Mouse (Mus musculus): ENCODE measurements around the gene Gm21834. TPM values are rescaled to one million over a fixed set of nuclear protein-coding genes. Genes with fewer than 3 reads are reported as not detected.

Gm21834 gene
- not detected in 2 replicates for polyA plus RNA-seq (2012)

- no peak for TF ChIP-seq GATA1 (IDR thresholded peaks at IDR 0.05; ENCODE audit: low read length)
Observed at GRCm38 (mm10) chr17:57742119-57742518, at the start of gene Gm21834. TSS of gene Gm21834 (minus strand) at chr17:57742219.

DNA sequence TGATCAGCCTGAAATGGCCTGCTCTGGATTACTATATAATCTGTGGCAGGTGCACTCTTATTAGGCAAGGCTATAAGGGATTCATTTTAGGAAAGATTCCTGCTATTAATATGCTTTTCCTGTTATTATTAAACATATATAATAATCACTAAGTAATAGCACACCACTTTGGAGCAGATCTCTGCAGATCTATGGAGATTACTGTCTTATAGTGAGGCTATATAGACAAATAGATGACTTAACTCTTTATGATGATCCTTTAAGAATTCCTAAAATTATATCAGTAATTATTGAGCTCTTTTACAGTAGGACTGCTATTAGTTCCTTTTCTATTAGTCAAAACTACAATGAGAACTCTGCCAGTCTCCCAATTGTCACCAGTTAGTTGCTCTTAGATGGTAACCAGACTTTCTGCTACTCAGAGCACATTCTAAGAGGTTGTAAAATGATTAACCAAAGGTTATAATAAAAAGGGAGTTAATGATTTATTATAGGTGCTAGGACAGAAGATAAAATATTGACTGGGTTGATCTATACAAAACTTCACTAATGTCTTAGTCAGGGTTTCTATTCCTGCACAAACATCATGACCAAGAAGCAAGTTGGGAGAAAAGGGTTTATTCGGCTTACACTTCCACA lies 46.3 kb upstream of the Gm21834 start:
- TF ChIP-seq GATA1 (IDR thresholded peaks at IDR 0.05; ENCODE audit: low read length), result no peak

DNA sequence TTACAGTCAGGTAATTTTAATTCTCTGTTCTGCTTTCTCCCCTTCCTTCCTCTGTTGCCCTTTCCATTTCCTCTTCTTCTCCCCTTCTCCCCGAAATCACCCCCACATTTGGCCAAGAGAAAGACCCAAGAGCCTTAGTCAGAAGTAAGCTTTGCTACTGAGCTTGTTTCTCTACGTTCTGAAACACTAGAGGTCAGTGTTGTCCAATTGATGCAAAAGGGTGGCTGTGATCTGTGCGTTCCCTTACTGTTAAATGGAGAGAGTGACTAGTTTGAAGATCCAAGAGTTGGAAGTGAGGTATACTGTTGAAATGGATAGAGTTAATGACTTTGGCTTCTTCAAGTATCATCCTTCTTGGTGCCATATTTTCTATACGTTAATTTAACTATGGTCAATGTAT lies 28.9 kb upstream of the Gm21834 start:
- TF ChIP-seq GATA1 (IDR thresholded peaks at IDR 0.05; ENCODE audit: low read length), result no peak

DNA sequence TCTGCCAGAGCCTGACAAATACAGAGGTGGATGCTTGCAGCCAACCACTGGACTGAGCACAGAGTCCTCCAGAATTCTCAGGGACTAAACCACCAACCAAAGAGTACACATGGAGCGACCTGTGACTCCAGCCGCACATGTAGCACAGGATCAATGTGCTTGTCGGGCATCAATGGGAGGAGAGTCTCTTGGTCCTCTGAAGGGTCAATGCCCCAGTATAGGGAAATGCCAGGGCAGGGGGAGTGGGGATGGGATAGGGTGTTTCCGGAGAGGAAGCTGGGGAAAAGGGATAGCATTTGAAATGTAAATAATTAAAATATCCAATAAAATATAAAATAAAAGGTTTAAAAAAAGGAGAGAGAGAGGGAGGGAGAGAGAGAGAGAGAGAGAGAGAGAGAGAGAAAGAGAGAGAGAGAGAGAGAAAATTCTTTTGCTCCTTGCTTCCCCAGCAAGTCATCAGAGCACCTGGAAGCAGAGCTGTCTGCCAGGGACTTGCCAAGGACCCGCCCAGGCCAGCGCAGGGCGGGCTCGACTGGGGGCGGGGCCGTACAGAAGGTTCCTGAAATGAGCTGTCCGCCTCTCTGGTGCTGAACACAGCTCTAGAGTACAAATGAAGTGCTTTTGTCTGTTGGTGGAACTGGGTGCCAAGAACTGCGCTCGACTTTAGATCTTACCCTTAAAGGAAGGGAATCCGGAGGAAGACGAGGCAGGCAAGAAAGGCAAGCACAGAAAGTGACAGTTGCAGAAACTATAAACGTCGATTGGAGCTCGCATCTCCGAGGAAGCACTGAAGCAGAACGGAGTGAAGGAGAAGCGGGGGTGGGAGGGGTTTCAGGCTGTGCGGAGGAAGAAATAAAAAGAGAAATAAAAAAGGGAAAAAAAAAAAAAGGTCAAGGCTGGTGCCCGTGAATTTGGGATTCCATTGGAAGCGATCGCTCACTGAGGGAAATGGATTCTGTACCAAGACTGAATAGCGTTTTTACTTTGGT lies 26.9 kb upstream of the Gm21834 start, which contains the start of gene Cntnap5c:
Cntnap5c (plus strand) TSS at position 949 of the 989 bp plus-strand sequence.
- TF ChIP-seq GATA1 (IDR thresholded peaks at IDR 0.05; ENCODE audit: low read length), result no peak

- no peak for TF ChIP-seq GATA1 (IDR thresholded peaks at IDR 0.05; ENCODE audit: low read length)
Observed at GRCm38 (mm10) chr17:57767306-57767705, 25.3 kb upstream of the Gm21834 start.

DNA sequence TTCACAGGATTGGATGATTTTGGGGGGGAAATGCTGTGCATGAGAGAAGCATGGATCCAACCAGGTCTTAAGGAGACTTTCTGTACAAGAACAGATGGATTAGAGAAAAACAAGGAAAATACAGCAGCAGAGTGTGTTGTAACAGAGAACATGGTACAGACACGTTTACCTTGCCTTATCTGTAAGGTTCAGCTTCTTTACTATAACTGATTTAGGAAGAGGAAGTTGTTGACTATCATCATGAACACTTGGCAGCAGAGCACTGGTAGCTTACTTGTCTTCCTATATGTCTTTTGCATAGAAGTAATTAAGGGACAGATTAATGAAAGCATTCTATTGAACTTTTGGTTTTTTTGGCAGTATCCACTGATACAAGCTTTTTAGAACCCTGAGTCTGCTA lies 16.0 kb upstream of the Gm21834 start:
- TF ChIP-seq GATA1 (IDR thresholded peaks at IDR 0.05; ENCODE audit: low read length), result no peak

GRCm38 (mm10) chr17:57694791-57695190 lies 47.2 kb downstream of the Gm21834 start:
- no peak for TF ChIP-seq GATA1 (IDR thresholded peaks at IDR 0.05; ENCODE audit: low read length)

Other genes starting within 250 kb of the Gm21834 start
- not detected in 2 replicates for gene Vmn2r120, start 196.7 kb downstream of the Gm21834 start, polyA plus RNA-seq (2012)
- gene Cntnap5c, start 27.4 kb upstream of the Gm21834 start, polyA plus RNA-seq (2012), result not detected in 2 replicates